Mouse (Mus musculus): ENCODE results near the gene Hoxa3.

GRCm38 (mm10) chr6:52182793-52183192 is 30.3 kb downstream of the Hoxa3 start:
- no peak for TF ChIP-seq CTCF (IDR thresholded peaks at IDR 0.05; ENCODE audit: insufficient read depth, low read depth, low read length)
- TF ChIP-seq POLR2A (IDR thresholded peaks at IDR 0.05; ENCODE audit: insufficient read depth, low read depth, low read length): no peak

Data from olfactory bulb, adult 2 months (tissue).